Mouse (Mus musculus) spleen, postnatal 14 days (tissue): ENCODE measurements around the gene Dock1.

Experiments
- DNase-seq, 2 experiments: peaks; one replicate each; pipeline ENCODE4 v3.0.0; 2021 to 2022; ENCODE audit warnings: low spot score in 2 of 2

Gene Dock1

DNA sequence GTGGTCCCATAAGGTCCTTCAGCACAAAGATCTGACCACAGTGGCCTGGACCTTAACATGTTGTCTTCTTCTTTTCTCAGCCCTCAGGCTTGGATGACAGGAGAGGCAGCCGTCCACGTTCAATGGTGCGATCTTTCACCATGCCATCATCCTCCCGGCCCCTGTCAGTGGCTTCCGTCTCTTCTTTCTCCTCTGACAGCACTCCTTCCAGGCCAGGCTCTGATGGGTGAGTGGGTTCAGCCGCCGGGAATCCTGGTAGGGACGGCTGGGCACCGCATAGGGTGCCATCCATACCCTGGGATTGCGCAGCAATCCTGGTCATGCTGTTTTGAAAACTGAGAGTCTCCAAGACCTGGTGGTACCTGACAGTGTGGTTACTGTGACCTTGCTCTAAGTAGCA lies 487.9 kb downstream of the Dock1 start:
- no peak for DNase-seq

DNA sequence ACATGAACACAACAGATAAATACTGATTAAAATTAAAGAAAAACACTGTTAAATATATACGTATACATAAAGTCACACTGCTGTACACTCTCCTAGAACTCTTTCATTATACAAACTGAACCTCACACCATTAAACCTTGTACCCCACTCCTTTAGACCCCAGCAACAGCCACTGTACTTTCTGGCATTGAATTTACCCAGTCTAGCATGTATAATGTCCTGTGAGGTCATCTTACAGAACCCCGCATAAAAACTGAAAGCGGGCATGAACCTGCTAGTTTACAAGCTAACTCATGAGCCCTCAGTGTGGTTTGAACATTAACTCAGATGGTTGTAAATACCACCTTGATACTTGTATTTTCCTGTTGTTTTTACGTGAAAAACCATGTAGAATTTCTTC lies 489.2 kb downstream of the Dock1 start:
- DNase-seq, result no peak

DNA sequence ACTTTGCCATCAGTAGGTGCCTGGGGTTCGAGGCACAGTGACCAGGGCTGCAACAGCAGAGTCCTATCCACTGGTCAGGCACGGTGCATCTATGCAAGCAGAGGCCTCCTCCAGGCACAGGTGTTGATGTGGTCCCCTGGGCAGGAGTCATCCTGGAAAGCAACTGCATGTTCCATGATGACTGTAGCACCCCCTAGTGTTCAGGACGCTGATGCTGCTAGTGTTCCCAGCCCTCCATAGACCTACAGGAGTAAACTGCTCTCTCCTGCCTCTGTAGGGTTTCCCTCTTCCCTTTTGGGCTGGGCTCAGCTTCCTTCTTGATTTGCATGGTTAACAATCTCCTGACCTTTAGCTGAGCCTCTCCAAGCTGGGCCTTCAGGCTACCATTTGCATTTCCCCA lies 494.7 kb downstream of the Dock1 start:
- no peak for DNase-seq

DNA sequence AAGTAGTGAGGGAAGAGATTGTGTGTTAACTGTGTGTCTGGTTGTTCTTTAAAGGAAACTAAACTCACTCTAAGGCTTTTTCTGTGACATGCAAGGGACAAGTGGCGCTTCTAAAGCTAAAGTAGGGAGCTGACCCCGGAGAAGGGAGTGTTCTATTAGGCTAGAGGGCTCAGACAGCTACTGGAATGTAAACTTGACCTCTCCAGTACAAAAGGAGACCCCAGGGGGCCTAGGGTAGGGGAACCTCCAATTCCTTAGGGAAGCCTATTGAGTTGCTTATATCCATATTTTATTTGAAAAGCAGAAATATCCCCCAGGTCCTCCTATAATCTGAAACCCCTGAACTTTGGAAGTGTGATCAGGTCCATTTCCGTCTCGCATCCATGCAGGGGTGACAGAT lies 499.5 kb downstream of the Dock1 start:
- no peak for DNase-seq

DNA sequence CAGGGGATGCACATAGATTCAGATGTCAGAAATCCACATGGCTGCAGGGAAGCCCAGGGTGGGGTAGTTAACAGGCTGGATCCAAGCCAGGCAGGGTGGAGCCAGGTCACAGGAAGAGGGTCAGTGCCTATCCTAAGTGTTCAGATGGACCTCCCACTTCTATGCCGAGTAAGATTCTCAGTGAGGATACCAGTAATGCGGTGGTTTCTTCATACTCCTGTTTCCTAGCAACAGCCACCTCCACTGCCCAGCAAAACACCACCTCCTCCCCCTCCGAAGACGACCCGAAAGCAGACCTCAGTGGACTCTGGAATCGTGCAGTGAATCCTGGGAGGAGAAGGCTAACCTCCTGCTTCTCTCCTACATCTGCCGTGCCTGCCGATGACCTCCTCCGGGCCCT lies 501.8 kb downstream of the Dock1 start:
- no peak for DNase-seq

DNA sequence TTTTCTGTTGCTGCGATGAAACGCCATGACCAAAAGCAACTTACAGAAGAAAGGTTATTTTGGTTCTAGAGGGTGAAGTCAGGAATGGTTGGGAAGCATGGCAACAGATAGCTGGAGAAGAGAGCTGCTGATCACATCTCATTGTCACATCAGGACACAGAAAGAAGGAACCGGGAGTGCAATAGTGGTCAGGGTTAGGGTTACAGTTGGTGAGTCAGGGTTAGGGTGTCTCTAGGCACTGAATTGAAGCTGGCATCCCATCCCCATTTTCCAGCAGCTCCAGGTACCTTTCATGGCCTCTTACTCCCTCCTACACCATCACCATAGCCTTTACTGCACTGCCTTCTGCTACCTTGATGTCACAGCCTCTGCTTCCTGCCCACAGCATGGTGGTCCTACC lies 523.7 kb downstream of the Dock1 start:
- DNase-seq, result no peak

DNA sequence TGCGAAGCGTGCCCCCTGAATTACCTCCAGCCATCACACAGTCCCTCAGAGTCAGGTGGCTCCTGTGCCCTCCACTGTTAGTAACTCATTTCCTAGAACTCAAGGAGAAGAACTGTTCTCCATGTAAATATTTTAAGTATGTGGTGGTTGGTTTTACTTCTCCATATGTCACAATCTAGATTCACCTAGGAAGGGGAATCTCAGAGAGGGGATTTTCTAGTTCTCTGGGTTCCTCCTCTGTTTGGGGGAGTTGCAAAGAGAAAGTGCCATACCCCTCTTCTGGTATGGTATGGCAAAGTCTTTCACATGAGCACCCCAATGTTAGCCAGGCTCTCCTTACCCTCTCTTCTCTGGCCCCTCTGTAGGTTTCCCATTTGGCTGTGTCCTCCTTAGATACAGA lies 525.2 kb downstream of the Dock1 start:
- no peak for DNase-seq

DNA sequence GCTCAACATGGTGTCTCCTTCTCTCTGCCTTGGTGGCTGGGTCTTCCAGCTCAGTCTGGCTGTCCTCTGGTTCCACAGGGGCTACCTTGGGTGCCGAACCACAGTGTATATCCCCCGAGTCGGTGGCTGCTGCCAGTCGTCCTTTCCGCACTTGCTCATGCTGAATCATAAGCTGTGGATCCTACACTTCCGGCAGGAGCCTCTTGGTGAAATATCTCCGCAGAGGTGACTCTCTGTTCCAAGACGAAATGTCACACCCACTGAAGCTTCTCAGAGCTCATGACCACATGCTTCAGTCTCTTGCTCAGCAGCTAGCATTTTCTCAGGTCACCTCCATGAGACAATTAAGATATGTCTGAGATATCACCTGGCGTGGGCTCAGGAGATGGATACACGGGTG lies 526.4 kb downstream of the Dock1 start:
- DNase-seq, result no peak

DNA sequence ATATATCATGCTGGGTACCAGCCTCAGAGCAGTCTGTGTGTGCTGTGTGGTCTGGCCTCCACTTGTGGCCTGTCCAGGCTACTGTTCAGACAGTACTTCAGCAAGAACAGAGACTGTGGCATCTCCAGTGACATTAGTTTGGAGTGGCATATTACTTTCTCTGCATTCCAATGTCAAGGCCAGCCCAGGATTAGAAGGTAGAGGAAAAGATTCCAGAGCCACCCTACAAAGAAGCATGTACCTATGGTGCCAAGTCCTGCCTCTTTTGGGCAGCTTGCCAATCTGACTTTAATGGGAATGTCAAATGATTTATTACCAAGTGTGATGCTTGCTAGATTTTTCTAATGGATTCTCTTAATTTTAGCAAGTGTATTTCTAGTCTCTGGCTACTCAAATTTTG lies 533.5 kb downstream of the Dock1 start:
- no peak for DNase-seq

DNA sequence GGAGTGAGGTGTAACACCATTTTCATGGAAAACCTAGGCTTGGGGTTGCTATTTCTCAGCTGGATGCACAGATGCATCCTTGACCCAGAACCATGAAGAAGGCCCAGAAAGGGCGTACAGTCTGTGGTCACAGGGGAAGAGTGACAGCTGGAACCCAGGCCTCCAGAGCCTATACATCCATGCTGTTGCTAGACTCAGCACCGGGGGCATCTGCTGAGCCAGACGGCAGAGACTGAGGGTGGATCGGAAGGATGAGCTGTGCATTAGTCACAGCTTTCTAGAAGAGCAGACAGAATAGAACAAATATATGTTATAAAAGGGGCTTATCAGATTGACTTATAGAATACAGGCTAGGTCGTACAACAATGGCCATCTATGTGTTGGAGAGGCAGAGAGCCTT lies 534.7 kb downstream of the Dock1 start:
- DNase-seq, result no peak

DNA sequence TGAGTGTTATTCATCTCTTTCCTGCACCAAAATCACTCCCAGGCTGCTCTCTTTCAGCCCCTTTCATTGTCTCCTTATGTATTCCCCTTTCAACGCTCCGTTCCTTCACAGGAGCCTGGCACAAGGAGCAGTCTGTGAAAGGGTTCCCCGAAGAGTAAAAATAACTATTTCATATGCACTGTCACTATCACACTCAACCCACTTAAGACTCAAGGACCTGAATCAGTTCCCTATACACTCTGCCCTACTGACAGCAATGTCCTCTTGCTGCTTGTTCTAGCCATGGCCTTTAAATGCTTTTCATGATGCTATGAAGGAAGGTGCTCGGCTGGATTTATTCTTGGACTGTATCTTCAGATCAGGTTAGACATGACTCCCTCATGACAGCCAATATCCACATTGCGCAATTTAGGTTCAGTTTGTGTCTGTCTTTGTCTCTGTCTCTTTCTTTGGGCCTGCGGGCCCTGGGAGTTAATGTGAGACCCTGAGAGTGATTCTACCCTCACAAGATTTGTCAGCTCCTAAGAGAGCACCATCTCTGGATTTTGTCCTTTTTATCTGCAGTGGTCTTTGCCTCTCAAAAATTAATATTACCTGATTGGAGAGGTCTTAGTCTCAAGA lies 538.6 kb downstream of the Dock1 start:
- no peak for DNase-seq

DNA sequence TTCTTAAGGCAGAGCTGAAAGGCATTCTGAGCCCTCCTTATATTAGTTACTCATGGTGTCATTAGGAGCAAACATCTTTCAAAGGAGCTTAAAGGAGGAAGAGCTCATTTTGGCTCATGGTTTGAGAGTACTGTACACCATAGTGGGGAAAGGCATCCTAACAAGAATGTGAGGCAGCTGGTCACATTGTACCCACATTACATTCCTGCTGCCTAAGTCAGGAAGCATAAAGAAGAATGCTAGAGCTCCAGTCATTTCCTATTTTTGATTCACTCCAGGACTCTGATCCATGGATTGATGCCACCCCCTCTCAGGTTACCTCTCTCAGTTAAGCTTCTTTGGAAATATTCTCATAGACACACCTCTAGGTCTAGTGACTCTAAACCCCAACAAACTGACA lies 539.8 kb downstream of the Dock1 start:
- no peak for DNase-seq

DNA sequence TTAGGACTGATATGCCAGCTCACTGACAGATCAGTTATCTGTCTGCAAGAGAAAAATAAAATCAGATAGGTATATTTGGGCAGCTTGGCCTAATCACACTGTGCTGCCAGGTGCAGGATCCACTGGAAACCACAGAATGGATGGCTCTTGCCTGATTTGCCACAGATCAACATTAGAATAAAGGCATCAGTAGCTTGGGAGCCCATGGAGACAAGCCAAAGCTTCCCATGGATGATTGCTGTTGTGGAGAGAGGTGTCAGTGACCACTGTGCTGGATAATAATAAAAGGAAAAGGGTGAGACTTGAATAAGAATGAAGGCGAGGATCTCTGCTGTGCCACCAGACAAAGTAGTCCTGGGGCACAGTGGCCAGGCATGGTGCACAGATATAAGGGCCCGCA lies 540.4 kb downstream of the Dock1 start:
- no peak for DNase-seq

DNA sequence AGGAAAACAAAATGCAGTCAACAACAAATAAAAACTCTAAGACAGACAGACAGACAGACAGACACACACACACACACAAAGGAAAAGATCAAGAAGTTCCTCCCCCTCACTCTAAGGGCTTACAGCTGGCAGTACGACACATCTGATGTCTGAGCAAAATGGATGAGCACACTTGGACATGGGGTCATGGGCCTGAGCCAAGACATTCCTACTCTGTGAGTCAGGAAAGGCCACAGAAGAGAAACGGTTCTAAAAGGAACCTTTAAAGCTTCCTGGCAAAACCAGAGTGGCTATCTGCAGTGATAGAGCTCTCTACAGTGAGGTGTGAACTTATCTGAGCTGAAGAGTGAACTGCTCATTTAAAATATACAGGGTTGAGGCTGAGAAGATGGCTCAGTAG lies 542.1 kb downstream of the Dock1 start:
- no peak for DNase-seq

DNA sequence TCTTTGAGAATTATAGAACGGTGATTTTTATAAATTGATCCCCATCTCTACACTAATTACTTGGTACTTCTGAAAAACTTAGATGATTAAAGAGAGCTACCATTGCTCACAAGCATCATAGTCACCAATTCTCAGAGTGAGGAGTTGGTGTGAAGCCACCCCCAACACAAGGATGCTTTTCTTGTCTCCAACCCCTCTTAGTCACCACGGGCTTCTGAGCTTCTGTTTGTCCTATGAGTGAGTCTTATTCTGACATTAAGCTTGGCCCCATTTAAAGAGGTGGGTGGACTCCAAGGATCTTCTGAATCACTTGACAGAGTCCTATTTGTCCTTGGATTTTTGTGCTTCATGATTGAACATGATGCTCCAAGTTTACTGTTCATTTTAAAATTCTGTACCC lies 551.0 kb downstream of the Dock1 start:
- no peak for DNase-seq
